19 mouse cellular contexts compared by ENCODE assay signal in the genomic region with DNA sequence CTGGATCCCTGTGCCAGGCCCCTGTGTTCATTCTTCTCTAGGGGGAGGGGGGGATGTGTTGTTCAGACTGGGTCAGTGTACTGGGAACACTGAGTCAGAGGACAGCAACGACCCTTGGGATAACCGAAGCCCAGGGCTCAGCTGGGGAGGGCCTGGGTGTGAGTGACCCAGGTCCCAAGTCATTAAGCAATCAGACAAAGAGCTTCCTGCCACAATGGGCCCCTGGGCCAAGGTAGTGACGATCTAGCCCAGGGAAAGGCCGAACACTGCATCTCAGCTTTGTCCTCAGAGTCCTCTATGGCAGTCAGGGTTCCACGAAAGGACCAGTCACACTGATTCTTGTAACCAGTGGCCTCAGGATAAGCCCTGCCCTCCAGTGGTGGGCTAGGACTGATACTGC. TPM values are rescaled to one million over a fixed set of nuclear protein-coding genes. Genes with fewer than 3 reads are reported as not detected.
A peak's percentile ranks its signal among the peaks of the same experiment; 100 is the strongest.
DNase-seq lines count a peak whose midpoint lies in the region; ATAC-seq and TF ChIP-seq lines count a peak whose summit lies in the region.
"Had no signal": no experiment of that assay in that cellular context is flagged by ENCODE, and none has a peak within 500 bp of the region (broad histone marks: within the 10 kb centered on the region; RNA-seq: fewer than 3 reads in every experiment).

No protein-coding gene starts in this region.

- 48% methylated on average over 5 of the region's 5 CpGs for WGBS in heart, embryonic 11.5 days (ENCODE audit: insufficient replicate concordance)
- 61% methylated on average over 5 of the region's 5 CpGs for WGBS in embryonic facial prominence, embryonic 12.5 days
- WGBS in heart, postnatal 0 days, result 69% methylated on average over 5 of the region's 5 CpGs

- H3K4me3 ChIP-seq in heart, embryonic 11.5 days (ENCODE audit: low read depth, low read length), result no peak overlapping the region
- no peak overlapping the region for H3K4me3 ChIP-seq in embryonic facial prominence, embryonic 12.5 days
- H3K4me3 ChIP-seq in heart, postnatal 0 days (ENCODE audit: low read depth, low read length), result no peak overlapping the region
- H3K4me3 ChIP-seq: liver, embryonic 15.5 days; myocyte had no signal

- no peak overlapping the region; the same call in 1 of the 2 replicates for H3K9ac ChIP-seq in heart, embryonic 11.5 days (ENCODE audit: low read depth, low read length)
- no peak overlapping the region for H3K9ac ChIP-seq in embryonic facial prominence, embryonic 12.5 days
- no peak overlapping the region for H3K9ac ChIP-seq in heart, postnatal 0 days (replicated peaks; ENCODE audit: low read depth, low read length)
- H3K9ac ChIP-seq: liver, embryonic 15.5 days had no signal

- no peak overlapping the region for H3K4me2 ChIP-seq in heart, embryonic 11.5 days
- H3K4me2 ChIP-seq in embryonic facial prominence, embryonic 12.5 days (replicated peaks), result no peak overlapping the region
- H3K4me2 ChIP-seq in heart, postnatal 0 days (ENCODE audit: low read depth, low read length), result no peak overlapping the region
- H3K4me2 ChIP-seq: liver, embryonic 15.5 days; midbrain, embryonic 11.5 days had no signal

- H3K36me3 ChIP-seq in heart, embryonic 11.5 days (ENCODE audit: control insufficient read depth, insufficient read depth, low read length), result no peaks in the 10 kb centered on the region
- H3K36me3 ChIP-seq in embryonic facial prominence, embryonic 12.5 days, result no peaks in the 10 kb centered on the region
- H3K36me3 ChIP-seq in heart, postnatal 0 days (replicated peaks; ENCODE audit: control insufficient read depth, insufficient read depth, low read length), result no peaks in the 10 kb centered on the region
- H3K36me3 ChIP-seq: G1E; liver, embryonic 15.5 days had no signal

- no peak for DNase-seq in heart, postnatal 36 days
- DNase-seq in kidney, postnatal 10 days, result peak; percentile 13
- no peak for DNase-seq in kidney, postnatal 14 days
- no peak for DNase-seq in heart, postnatal 0 days (ENCODE audit: low spot score)
- no peak for DNase-seq in left cerebral cortex, postnatal 36 days (ENCODE audit: low spot score in 2 of 2)
- DNase-seq: adrenal gland, postnatal 10 days; cerebellum, adult 9-10 months; kidney, adult 11 months; layer of hippocampus, adult 9-11 months; right cerebral cortex, adult 18-20 months; spleen, adult 18-20 months; thymus, adult 18-20 months had no signal

- H3K9me3 ChIP-seq in heart, embryonic 11.5 days (replicated peaks; ENCODE audit: control insufficient read depth, low read length), result no peaks in the 10 kb centered on the region
- H3K9me3 ChIP-seq in embryonic facial prominence, embryonic 12.5 days, result no peaks in the 10 kb centered on the region
- no peaks in the 10 kb centered on the region for H3K9me3 ChIP-seq in heart, postnatal 0 days (replicated peaks; ENCODE audit: control insufficient read depth, low read length)
- H3K9me3 ChIP-seq: G1E; liver, embryonic 15.5 days had no signal

- H3K27ac ChIP-seq in heart, embryonic 11.5 days (ENCODE audit: low read depth, low read length), result peak overlapping the region; percentile 64; the same call in 1 of the 2 replicates
- peak overlapping the region; percentile 51 for H3K27ac ChIP-seq in embryonic facial prominence, embryonic 12.5 days
- peak overlapping the region; percentile 22; the same call in 1 of the 2 replicates for H3K27ac ChIP-seq in heart, postnatal 0 days (ENCODE audit: low read depth)
- H3K27ac ChIP-seq: liver, embryonic 15.5 days had no signal

- intact Hi-C loops in heart, postnatal 36 days (cut with DNase I), result no loop called here
- intact Hi-C loops in left cerebral cortex, postnatal 36 days (cut with DNase I), result no loop called here

- no peak for TF ChIP-seq EP300 in heart, postnatal 0 days (IDR thresholded peaks at IDR 0.05; ENCODE audit: low read depth)

- H3K27me3 ChIP-seq in heart, embryonic 11.5 days (ENCODE audit: control insufficient read depth, insufficient read depth, low read length), result no peaks in the 10 kb centered on the region
- no peaks in the 10 kb centered on the region; the same call in 1 of the 2 replicates for H3K27me3 ChIP-seq in embryonic facial prominence, embryonic 12.5 days
- H3K27me3 ChIP-seq in heart, postnatal 0 days (ENCODE audit: control insufficient read depth, insufficient read depth, low read length), result no peaks in the 10 kb centered on the region
- H3K27me3 ChIP-seq: liver, embryonic 15.5 days had no signal

- H3K4me1 ChIP-seq in heart, embryonic 11.5 days (ENCODE audit: control insufficient read depth, insufficient read depth, low read length), result peaks cover 68% of the 10 kb centered on the region
- H3K4me1 ChIP-seq in embryonic facial prominence, embryonic 12.5 days, result peaks cover 62% of the 10 kb centered on the region
- peaks cover 20% of the 10 kb centered on the region for H3K4me1 ChIP-seq in heart, postnatal 0 days (ENCODE audit: control insufficient read depth, insufficient read depth)
- H3K4me1 ChIP-seq: liver, embryonic 15.5 days had no signal

- ATAC-seq in heart, embryonic 11.5 days (replicated peaks; ENCODE audit: insufficient number of reproducible peaks, low FRiP score, low TSS enrichment), result no peak
- ATAC-seq in embryonic facial prominence, embryonic 12.5 days (ENCODE audit: insufficient number of reproducible peaks, insufficient read depth, low FRiP score, low TSS enrichment), result no peak
- no peak for ATAC-seq in heart, postnatal 0 days (ENCODE audit: insufficient read depth, low read depth)
- ATAC-seq in erythroid progenitor cell, adult 5-6 weeks (replicated peaks; ENCODE audit: low FRiP score, poor library complexity, severe bottlenecking), result no peak

- no peak for TF ChIP-seq CTCF in heart, postnatal 0 days (IDR thresholded peaks at IDR 0.05; ENCODE audit: low read depth)

RNA-seq across cellular contexts. Expression of gene Loxl1, which starts 9.9 kb away (rescaled TPM):
- 36.8 and 37.8 TPM in 2 replicates for polyA plus RNA-seq in heart, embryonic 11.5 days (2014; fragmentation: Nextera tagmentation; extraction: Ambion mirVana)
- total RNA-seq in heart, postnatal 36 days (2021), result 10 to 100 TPM; 29.6 TPM
- 27.5 and 29.3 TPM in 2 replicates for polyA plus RNA-seq in embryonic facial prominence, embryonic 12.5 days (2016; fragmentation: Nextera tagmentation; extraction: Ambion mirVana)
- total RNA-seq in heart, postnatal 0 days (2014; rRNA removed; ENCODE audit: low replicate concordance), result 44.1 and 61.7 TPM in 2 replicates
- 39.2 and 40.7 TPM in 2 replicates for polyA plus RNA-seq in heart, postnatal 0 days (2015; fragmentation: Nextera tagmentation; extraction: Ambion mirVana)
- not detected in 2 replicates for total RNA-seq in erythroid progenitor cell, adult 5-6 weeks (2015; ENCODE audit: low replicate concordance)
- total RNA-seq in erythroid progenitor cell, adult 5-6 weeks (2017; ENCODE audit: low replicate concordance), result 0.08 TPM in 1 of 2 replicates, not detected in the other
- 1 to 10 TPM; 2.1 to 2.7 TPM for total RNA-seq in left cerebral cortex, postnatal 36 days (2021)
- total RNA-seq: G1E had no signal
- polyA plus RNA-seq: G1E had no signal

RNA-seq across cellular contexts. Expression of gene Stoml1, which starts 50.2 kb away (rescaled TPM):
- polyA plus RNA-seq in heart, embryonic 11.5 days (2014; fragmentation: Nextera tagmentation; extraction: Ambion mirVana), result 19.4 and 22.2 TPM in 2 replicates
- 10 to 100 TPM; 10.2 to 10.4 TPM for total RNA-seq in heart, postnatal 36 days (2021)
- polyA plus RNA-seq in embryonic facial prominence, embryonic 12.5 days (2016; fragmentation: Nextera tagmentation; extraction: Ambion mirVana), result 40.9 and 44.2 TPM in 2 replicates
- 16.4 and 52.8 TPM in 2 replicates for total RNA-seq in heart, postnatal 0 days (2014; rRNA removed; ENCODE audit: low replicate concordance)
- polyA plus RNA-seq in heart, postnatal 0 days (2015; fragmentation: Nextera tagmentation; extraction: Ambion mirVana), result 21.7 and 23.3 TPM in 2 replicates
- total RNA-seq in erythroid progenitor cell, adult 5-6 weeks (2015; ENCODE audit: low replicate concordance), result 5.0 TPM in 1 of 2 replicates, not detected in the other
- total RNA-seq in erythroid progenitor cell, adult 5-6 weeks (2017; ENCODE audit: low replicate concordance), result 1.9 and 3.2 TPM in 2 replicates
- 10 to 100 TPM; 64.6 to 72.4 TPM for total RNA-seq in left cerebral cortex, postnatal 36 days (2021)

RNA-seq across cellular contexts. Expression of gene Pml, which starts 53.5 kb away (rescaled TPM):
- 13.5 and 15.5 TPM in 2 replicates for polyA plus RNA-seq in heart, embryonic 11.5 days (2014; fragmentation: Nextera tagmentation; extraction: Ambion mirVana)
- 1 to 10 TPM; 8.3 to 9.5 TPM for total RNA-seq in heart, postnatal 36 days (2021)
- polyA plus RNA-seq in embryonic facial prominence, embryonic 12.5 days (2016; fragmentation: Nextera tagmentation; extraction: Ambion mirVana), result 14.0 and 16.0 TPM in 2 replicates
- 11.4 and 15.0 TPM in 2 replicates for total RNA-seq in heart, postnatal 0 days (2014; rRNA removed; ENCODE audit: low replicate concordance)
- polyA plus RNA-seq in heart, postnatal 0 days (2015; fragmentation: Nextera tagmentation; extraction: Ambion mirVana), result 5.2 and 5.6 TPM in 2 replicates
- total RNA-seq in erythroid progenitor cell, adult 5-6 weeks (2015; ENCODE audit: low replicate concordance), result 226 and 252 TPM in 2 replicates
- 113 and 157 TPM in 2 replicates for total RNA-seq in erythroid progenitor cell, adult 5-6 weeks (2017; ENCODE audit: low replicate concordance)
- total RNA-seq in left cerebral cortex, postnatal 36 days (2021), result 10 to 100 TPM; 13.7 to 17.5 TPM

Comparison
In these comparisons a context has a peak if more than half of its experiments do, and no peak if none do; other contexts are left out.
1. RNA of gene Loxl1, which starts 9.9 kb away (total RNA-seq): 44.1 to 61.7 TPM in heart, postnatal 0 days and 29.6 TPM in heart, postnatal 36 days; 2.1 to 2.7 TPM in left cerebral cortex, postnatal 36 days and 0.08 TPM in erythroid progenitor cell, adult 5-6 weeks; every median in the first group is over 4 times any median in the second.
2. Peak in every context shown above with its lines, with median percentiles within 50 percentile points of each other: H3K27ac ChIP-seq.